Mouse (Mus musculus) heart, embryonic 11.5 days (tissue): ENCODE data around the gene Prdm16. TPM values are rescaled to one million over a fixed set of nuclear protein-coding genes. Genes with fewer than 3 reads are reported as not detected.

Source experiments
- ATAC-seq: fragments of 200-750 bp; cut with Nextera tagmentation; replicated peaks from 2 replicates; pipeline ENCODE4 v1.8.0; 2017; ENCODE audit warnings: moderate library complexity; ENCODE audit not compliant: insufficient number of reproducible peaks, low FRiP score, low TSS enrichment
- H3K27ac ChIP-seq: fragments of 300-500 bp; sonication (generic); 2 replicates; pipeline ENCODE4 v1.5.1; 2014; ENCODE audit warnings: mild to moderate bottlenecking, low read depth, low read length
- H3K27me3 ChIP-seq: fragments of 300-500 bp; sonication (generic); 2 replicates; pipeline ENCODE4 v1.6.1; 2014; ENCODE audit warnings: mild to moderate bottlenecking, low read length, mixed read lengths; ENCODE audit not compliant: control insufficient read depth, insufficient read depth
- H3K36me3 ChIP-seq: fragments of 300-500 bp; sonication (generic); 2 replicates; pipeline ENCODE4 v1.6.1; 2014; ENCODE audit warnings: mild to moderate bottlenecking, low read length, moderate library complexity, mixed read lengths; ENCODE audit not compliant: control insufficient read depth, insufficient read depth
- H3K4me1 ChIP-seq: fragments of 300-500 bp; sonication (generic); 2 replicates; pipeline ENCODE4 v1.6.1; 2014; ENCODE audit warnings: low read length; ENCODE audit not compliant: control insufficient read depth, insufficient read depth
- H3K4me2 ChIP-seq: fragments of 300-500 bp; sonication (generic); 2 replicates; pipeline ENCODE4 v1.6.1; 2014; ENCODE audit warnings: mild to moderate bottlenecking, moderate library complexity
- H3K4me3 ChIP-seq: fragments of 300-500 bp; sonication (generic); 2 replicates; pipeline ENCODE4 v1.5.1; 2014; ENCODE audit warnings: low read depth, low read length
- H3K9ac ChIP-seq: fragments of 300-500 bp; sonication (generic); 2 replicates; pipeline ENCODE4 v1.6.1; 2014; ENCODE audit warnings: mild to moderate bottlenecking, low read depth, low read length, moderate library complexity
- H3K9me3 ChIP-seq: fragments of 300-500 bp; sonication (generic); replicated peaks from 2 replicates; pipeline ENCODE4 v1.6.1; 2016; ENCODE audit warnings: low read length; ENCODE audit not compliant: control insufficient read depth
- whole genome bisulfite sequencing: fragments of 180-500 bp; shearing (Covaris S2); extraction: QIAGEN DNeasy Blood & Tissue Kit; methylation state at CpG from one replicate; pipeline ENCODE4 v1.1.7; 2014; ENCODE audit not compliant: insufficient replicate concordance; 5-methylcytosine and 5-hydroxymethylcytosine counted together
- polyA plus RNA-seq: library from polyadenylated mRNA; unstranded; fragments of >200 nt; fragmentation: Nextera tagmentation; extraction: Ambion mirVana; gene quantifications from 2 replicates; pipeline ENCODE4 v1.2.1, GENCODE M21; 2014

Prdm16 gene
- polyA plus RNA-seq, 1 experiment from 2014 or later, result 14.2 TPM

- Histone ChIP-seq H3K9ac (no peak overlapping the region), H3K36me3 (no peaks in the 10 kb centered on the region), H3K4me3 (no peak overlapping the region), H3K4me1 (peaks cover 61% of the 10 kb centered on the region), H3K4me2 (no peak overlapping the region), H3K27me3 (peaks cover 4% of the 10 kb centered on the region), H3K9me3 (no peaks in the 10 kb centered on the region), H3K27ac (peak overlapping the region; percentile 38)
- no peak for ATAC-seq
- WGBS, result 69% methylated on average over 11 of the region's 11 CpGs
Observed at GRCm38 (mm10) chr4:154492714-154493121, 144.0 kb downstream of the Prdm16 start.

- H3K4me1 ChIP-seq, result peaks cover 59% of the 10 kb centered on the region
- 34% methylated on average over 7 of the region's 7 CpGs for WGBS
- no peaks in the 10 kb centered on the region for H3K9me3 ChIP-seq
- no peak overlapping the region for H3K4me2 ChIP-seq
- H3K27ac ChIP-seq, result peak overlapping the region; percentile 38; the same call in 1 of the 2 replicates
- H3K36me3 ChIP-seq, result no peaks in the 10 kb centered on the region
- no peak for ATAC-seq
- H3K4me3 ChIP-seq, result no peak overlapping the region
- peaks cover 6% of the 10 kb centered on the region for H3K27me3 ChIP-seq
- no peak overlapping the region for H3K9ac ChIP-seq
Observed at GRCm38 (mm10) chr4:154492268-154492667, 144.4 kb downstream of the Prdm16 start.

GRCm38 (mm10) chr4:154488031-154488430 is 148.6 kb downstream of the Prdm16 start:
- WGBS, result 34% methylated on average over 5 of the region's 5 CpGs
- Histone ChIP-seq H3K4me1 (peaks cover 41% of the 10 kb centered on the region), H3K9ac (no peak overlapping the region), H3K4me3 (no peak overlapping the region), H3K36me3 (no peaks in the 10 kb centered on the region), H3K27me3 (peaks cover 11% of the 10 kb centered on the region), H3K9me3 (no peaks in the 10 kb centered on the region), H3K4me2 (no peak overlapping the region), H3K27ac (peak overlapping the region; percentile 41; the same call in 1 of the 2 replicates)
- ATAC-seq, result no peak; the same call in 1 of the 2 replicates

- Histone ChIP-seq H3K9ac (no peak overlapping the region), H3K36me3 (no peaks in the 10 kb centered on the region), H3K4me2 (no peak overlapping the region), H3K27me3 (peaks cover 10% of the 10 kb centered on the region), H3K27ac (no peak overlapping the region), H3K9me3 (no peaks in the 10 kb centered on the region), H3K4me3 (no peak overlapping the region), H3K4me1 (peaks cover 45% of the 10 kb centered on the region)
- WGBS, result 77% methylated on average over 14 of the region's 14 CpGs
- ATAC-seq, result no peak
Observed at GRCm38 (mm10) chr4:154482695-154483094, 154.0 kb downstream of the Prdm16 start.

GRCm38 (mm10) chr4:154481771-154482637 is 154.7 kb downstream of the Prdm16 start:
- Histone ChIP-seq H3K27ac (no peak overlapping the region), H3K4me3 (no peak overlapping the region), H3K9ac (no peak overlapping the region), H3K4me2 (no peak overlapping the region), H3K9me3 (no peaks in the 10 kb centered on the region), H3K36me3 (no peaks in the 10 kb centered on the region), H3K27me3 (peaks cover 7% of the 10 kb centered on the region), H3K4me1 (peaks cover 43% of the 10 kb centered on the region)
- WGBS, result 37% methylated on average over 14 of the region's 14 CpGs
- ATAC-seq, result no peak

- WGBS, result 49% methylated on average over 9 of the region's 9 CpGs
- no peak for ATAC-seq
- 0 out of 2 replicates have a peak overlapping the region, but pooled peaks have one; percentile 7 for H3K27ac ChIP-seq
- H3K36me3 ChIP-seq, result no peaks in the 10 kb centered on the region
- H3K4me1 ChIP-seq, result peaks cover 43% of the 10 kb centered on the region
- H3K4me2 ChIP-seq, result no peak overlapping the region
- H3K4me3 ChIP-seq, result no peak overlapping the region
- no peaks in the 10 kb centered on the region for H3K9me3 ChIP-seq
- no peak overlapping the region for H3K9ac ChIP-seq
- peaks cover 11% of the 10 kb centered on the region for H3K27me3 ChIP-seq
Observed at GRCm38 (mm10) chr4:154480544-154481260, 156.0 kb downstream of the Prdm16 start.

- H3K27ac ChIP-seq, result peak overlapping the region; percentile 51; the same call in 1 of the 2 replicates
- no peak overlapping the region for H3K9ac ChIP-seq
- WGBS, result 55% methylated on average over 15 of the region's 15 CpGs
Observed at GRCm38 (mm10) chr4:154480143-154480542, 156.5 kb downstream of the Prdm16 start.

GRCm38 (mm10) chr4:154478933-154479613 is 157.6 kb downstream of the Prdm16 start:
- Histone ChIP-seq H3K27ac (peak overlapping the region; percentile 51), H3K4me2 (no peak overlapping the region), H3K27me3 (peaks cover 24% of the 10 kb centered on the region), H3K36me3 (no peaks in the 10 kb centered on the region), H3K4me3 (no peak overlapping the region), H3K9ac (no peak overlapping the region), H3K9me3 (no peaks in the 10 kb centered on the region), H3K4me1 (peaks cover 45% of the 10 kb centered on the region)
- WGBS, result 56% methylated on average over 8 of the region's 8 CpGs
- ATAC-seq, result no peak

More at GRCm38 (mm10) chr4:154480143-154480542, 156.5 kb downstream of the Prdm16 start:
- Histone ChIP-seq H3K4me2 (no peak overlapping the region), H3K9me3 (no peaks in the 10 kb centered on the region), H3K36me3 (no peaks in the 10 kb centered on the region), H3K27me3 (peaks cover 15% of the 10 kb centered on the region), H3K4me1 (peaks cover 43% of the 10 kb centered on the region), H3K4me3 (no peak overlapping the region)
- ATAC-seq, result no peak
